Mouse (Mus musculus) CD4-positive naive resting alpha-beta T cell, adult 76 days (primary cell): Measurements from ENCODE around the gene Zglp1. TPM values are rescaled to one million over a fixed set of nuclear protein-coding genes. Genes with fewer than 3 reads are reported as not detected.

Experiments used
- total RNA-seq: library from RNA; stranded (reverse); gene quantifications from one replicate; pipeline ENCODE4 v1.2.4, GENCODE M21; 2023

The Zglp1 gene
- total RNA-seq, result not detected

DNA sequence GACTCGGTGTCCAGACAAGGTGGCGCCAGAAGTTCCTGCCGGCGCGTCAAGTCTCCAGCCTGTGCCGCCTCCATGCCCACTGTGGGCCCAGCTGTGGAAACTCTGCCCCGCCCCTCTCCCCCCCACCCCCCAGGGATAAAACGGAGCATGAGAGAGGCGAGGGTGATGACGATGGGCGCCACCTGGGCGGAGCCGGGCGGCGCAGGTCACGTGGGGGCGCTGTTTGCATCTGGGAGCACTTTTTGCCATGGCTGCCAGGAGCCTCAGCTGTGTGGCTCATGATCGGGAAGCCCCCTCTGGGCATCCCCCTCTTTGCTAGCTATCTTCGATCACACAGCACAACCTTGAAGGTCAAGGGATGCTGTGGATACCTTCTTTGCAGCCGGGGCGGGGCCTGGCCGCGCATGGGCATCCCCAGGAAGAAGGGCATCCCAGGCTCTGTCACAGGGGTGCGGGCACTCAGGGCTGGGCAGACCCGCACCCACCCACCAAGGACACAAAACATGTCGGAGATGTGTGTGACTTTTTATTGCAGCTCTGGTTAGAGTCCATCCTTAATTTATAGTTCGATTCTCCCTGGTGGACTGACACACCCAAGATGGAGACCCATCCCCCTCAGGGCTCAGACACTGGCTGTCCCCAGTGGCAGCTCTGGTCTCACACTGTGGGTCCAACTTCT lies at the start of gene Zglp1:
Gene Zglp1 (minus strand): TSS at position 88 of the 679 bp plus-strand sequence.

DNA sequence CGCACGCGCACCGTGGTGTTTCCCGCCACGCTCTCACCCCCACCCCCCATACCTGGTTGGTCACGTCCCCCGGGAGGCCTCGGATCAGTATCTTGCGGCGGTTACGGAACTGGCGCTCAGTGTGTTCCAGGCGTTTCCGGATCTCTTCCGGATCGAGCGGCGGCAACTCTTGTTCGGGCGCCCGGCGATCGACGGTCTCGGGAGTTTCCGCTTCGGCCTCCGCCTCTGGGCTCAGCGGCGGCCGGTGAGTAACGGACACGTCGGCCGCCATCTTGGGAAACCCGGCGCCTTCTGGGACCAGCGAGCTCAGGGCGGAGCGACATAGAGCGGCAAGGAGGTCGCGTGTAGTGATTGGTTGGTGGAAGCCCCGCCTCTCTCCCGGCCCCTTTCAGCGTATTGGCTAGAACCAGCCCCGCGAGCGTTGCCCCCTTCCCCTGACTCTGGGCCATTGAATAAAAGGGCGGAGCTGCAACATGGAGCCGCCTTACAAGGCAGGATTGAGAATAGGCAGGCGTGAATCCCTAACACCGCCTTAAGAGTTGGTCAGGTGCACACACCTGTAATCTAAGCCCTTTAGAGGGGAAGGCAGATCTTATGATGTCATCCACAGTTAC lies 24.9 kb upstream of the Zglp1 start, which contains the start of the genes Gm38431 and Raver1:
Gene Gm38431 (minus strand): TSS at position 291 of the 614 bp plus-strand sequence.
Gene Raver1 (minus strand): TSS at position 302 of the 614 bp plus-strand sequence.

DNA sequence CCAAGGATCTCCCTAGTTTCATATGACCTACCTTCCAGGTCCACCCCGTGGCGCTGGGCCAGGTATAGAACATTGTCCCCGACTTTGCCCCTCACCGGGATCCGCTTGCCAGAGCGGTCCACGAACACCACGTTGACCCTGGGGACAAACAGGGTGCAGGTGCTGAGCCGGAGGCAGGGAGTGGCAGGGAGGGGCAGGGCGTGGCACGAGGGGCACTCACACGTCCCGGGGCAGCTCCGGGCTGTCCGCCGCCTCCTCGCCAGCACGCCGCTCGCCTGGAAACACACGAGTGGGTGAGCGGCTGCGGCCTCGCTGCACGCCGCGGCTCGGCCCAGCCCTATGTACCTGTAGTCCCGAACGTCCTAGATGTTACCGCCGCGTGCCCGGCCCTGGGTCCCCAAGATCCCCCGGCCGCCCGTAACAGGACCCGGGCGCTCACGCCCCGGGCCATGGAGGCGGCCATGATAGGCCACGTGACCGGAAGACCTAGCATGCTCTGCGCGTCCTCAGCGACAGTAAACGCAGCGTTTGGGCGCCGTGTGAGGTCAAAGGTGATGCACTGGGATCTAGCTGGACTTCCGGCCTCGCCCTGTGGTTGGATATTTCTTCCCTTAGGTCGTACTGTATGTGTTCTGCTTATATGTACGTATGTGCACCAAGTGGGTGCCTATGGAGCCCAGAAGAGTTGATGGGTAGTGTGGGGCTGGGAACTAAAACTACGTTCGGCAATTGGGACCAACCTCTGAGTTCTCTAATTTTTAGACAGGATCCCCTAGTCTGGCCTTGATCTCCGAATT lies 6.3 kb upstream of the Zglp1 start, which contains the start of the genes Gm49373 and Fdx1l:
Gene Gm49373 (minus strand): TSS at position 53 of the 797 bp plus-strand sequence.
Gene Fdx1l (minus strand): TSS at position 571 of the 797 bp plus-strand sequence.

DNA sequence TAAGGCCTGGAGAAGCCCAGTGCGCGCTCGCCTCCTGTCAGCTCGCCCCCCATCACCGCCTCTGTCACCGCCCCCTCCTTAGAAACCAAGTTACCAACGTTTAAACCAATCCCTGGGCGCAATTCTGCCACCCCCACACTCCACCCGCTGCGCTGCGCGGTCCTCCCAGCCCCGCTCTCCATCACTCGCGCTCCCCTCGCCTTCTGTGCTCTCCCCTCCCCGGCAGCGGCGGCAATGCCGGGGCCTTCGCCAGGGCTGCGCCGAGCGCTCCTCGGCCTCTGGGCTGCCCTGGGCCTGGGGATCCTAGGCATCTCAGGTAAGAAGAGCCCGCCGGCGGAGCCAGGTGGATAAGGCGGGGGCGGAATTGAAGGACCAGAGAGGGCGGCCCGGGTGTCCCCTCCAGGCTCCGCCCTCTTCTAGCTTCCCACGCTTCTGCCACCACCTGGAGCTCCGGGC lies 35.0 kb downstream of the Zglp1 start, which contains the start of gene Icam5:
Gene Icam5 (plus strand): TSS at position 178 of the 456 bp plus-strand sequence.

DNA sequence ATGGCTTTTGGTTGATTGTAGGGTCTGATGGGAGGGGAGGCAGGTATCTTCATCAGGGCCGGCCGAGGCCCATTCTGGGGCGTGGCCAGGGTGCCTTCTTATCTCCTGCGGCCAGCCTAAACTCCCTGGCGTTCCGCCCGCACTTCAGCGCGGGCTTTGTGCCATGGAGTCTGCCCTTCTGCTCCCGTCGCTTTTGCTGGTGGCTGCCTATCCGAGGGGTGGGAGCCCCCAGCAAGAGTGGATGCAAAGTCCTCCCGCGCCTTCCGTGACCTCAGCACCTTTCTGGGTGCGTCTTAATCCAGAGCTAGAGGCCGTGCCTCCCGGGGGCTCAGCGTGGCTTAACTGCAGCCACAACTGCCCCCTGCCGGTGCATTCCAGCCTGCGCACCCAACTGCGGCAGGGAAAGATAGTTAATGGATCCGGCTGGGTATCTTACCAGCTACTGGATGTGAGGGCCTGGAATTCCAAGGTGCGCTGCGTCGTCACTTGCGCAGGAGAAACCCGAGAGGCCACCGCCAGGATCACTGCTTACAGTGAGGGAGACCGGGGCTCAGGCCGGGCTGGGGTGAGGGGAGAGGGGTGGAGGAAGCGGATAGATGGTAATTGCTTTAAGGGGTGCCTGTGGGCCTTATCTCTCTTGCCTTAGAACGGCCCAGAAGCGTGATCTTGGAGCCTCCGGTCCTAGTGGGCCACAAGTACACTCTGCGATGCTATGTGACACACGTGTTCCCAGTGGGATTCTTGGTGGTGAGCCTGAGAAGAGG lies 37.4 kb downstream of the Zglp1 start, which contains the start of gene Icam4:
Gene Icam4 (plus strand): TSS at position 83 of the 764 bp plus-strand sequence.

DNA sequence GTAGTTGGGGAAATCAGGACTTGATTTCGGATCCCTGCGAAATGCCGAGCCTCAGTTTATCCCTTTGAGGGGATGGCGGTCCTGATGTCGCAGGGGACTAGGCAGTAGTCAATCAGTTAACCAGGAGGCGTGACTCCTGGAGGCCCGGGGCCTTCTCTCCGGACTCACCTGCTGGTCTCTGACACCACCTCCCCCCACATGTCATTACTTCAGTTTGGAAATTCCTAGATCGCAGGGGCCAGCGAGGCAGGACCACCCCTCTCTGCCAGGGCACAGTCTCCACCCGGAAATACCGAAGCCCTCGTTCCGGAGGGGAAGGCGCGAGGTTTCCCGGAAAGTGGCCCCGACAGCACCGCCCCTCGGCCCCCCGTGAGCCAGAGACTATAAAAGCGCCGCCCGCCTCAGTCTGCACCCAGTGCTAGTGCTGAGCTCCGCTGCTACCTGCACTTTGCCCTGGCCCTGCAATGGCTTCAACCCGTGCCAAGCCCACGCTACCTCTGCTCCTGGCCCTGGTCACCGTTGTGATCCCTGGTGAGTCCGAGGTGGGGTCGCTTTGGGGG lies 51.2 kb downstream of the Zglp1 start, which contains the start of gene Icam1:
Gene Icam1 (plus strand): TSS at position 415 of the 560 bp plus-strand sequence.

Other genes with a start within 250 kb of the Zglp1 start
- gene Rdh8, start 248.6 kb downstream of the Zglp1 start, total RNA-seq, result not detected
- gene A230050P20Rik, start 198.5 kb downstream of the Zglp1 start, total RNA-seq, result 42.0 TPM
- 1.7 TPM for gene Angptl6, start 187.4 kb downstream of the Zglp1 start, total RNA-seq
- gene Ppan, start 178.9 kb downstream of the Zglp1 start, total RNA-seq, result 83.2 TPM
- gene Eif3g, start 168.5 kb downstream of the Zglp1 start, total RNA-seq, result 180 TPM
- gene Dnmt1, start 107.2 kb downstream of the Zglp1 start, total RNA-seq, result 82.7 TPM
- 2.1 TPM for gene S1pr2, start 90.3 kb downstream of the Zglp1 start, total RNA-seq
- 41.2 TPM for gene Mrpl4, start 64.4 kb downstream of the Zglp1 start, total RNA-seq
- 18.7 TPM for gene Icam1, start 51.1 kb downstream of the Zglp1 start, total RNA-seq
- 0.97 TPM for gene Icam4, start 37.7 kb downstream of the Zglp1 start, total RNA-seq
- gene Icam5, start 35.0 kb downstream of the Zglp1 start, total RNA-seq, result 0.23 TPM
- gene Gm49373, start 6.0 kb upstream of the Zglp1 start, total RNA-seq, result 1.5 TPM
- 26.2 TPM for gene Fdx1l, start 6.5 kb upstream of the Zglp1 start, total RNA-seq
- 13.0 TPM for gene Gm38431, start 24.9 kb upstream of the Zglp1 start, total RNA-seq
- 116 TPM for gene Raver1, start 24.9 kb upstream of the Zglp1 start, total RNA-seq
- 50.5 TPM for gene Tyk2, start 64.2 kb upstream of the Zglp1 start, total RNA-seq
- gene Cdc37, start 82.9 kb upstream of the Zglp1 start, total RNA-seq, result 138 TPM
- 1.6 TPM for gene Pde4a, start 98.6 kb upstream of the Zglp1 start, total RNA-seq
- gene Keap1, start 172.3 kb upstream of the Zglp1 start, total RNA-seq, result 24.0 TPM
- 0.29 TPM for gene S1pr5, start 181.3 kb upstream of the Zglp1 start, total RNA-seq
- 52.4 TPM for gene Atg4d, start 198.2 kb upstream of the Zglp1 start, total RNA-seq
- gene Kri1, start 220.9 kb upstream of the Zglp1 start, total RNA-seq, result 136 TPM
- 40.4 TPM for gene Cdkn2d, start 224.3 kb upstream of the Zglp1 start, total RNA-seq
- gene Ap1m2, start 245.2 kb upstream of the Zglp1 start, total RNA-seq, result 5.3 TPM